Mouse (Mus musculus) c-Kit-positive CD71-negative TER-119-negative erythroid progenitor cells, embryonic 14.5 days (primary cell): ENCODE results near the gene Gadd45a.

Experiments used
- DNase-seq: peaks from one replicate; pipeline ENCODE4 v3.0.0-alpha.2; 2013; ENCODE audit warnings: low read depth

Gadd45a gene

GRCm38 (mm10) chr6:66985500-66985899 lies 51.8 kb downstream of the Gadd45a start:
- DNase-seq = no peak
